Mouse (Mus musculus) left cerebral cortex, postnatal 14 days (tissue): ENCODE results near the gene Clec3b. TPM values are rescaled to one million over a fixed set of nuclear protein-coding genes. Genes with fewer than 3 reads are reported as not detected.

Experiments used
- DNase-seq, 2 experiments: peaks; one replicate each; pipeline ENCODE4 v3.0.0; 2021 to 2022; ENCODE audit warnings: low spot score in 2 of 2, mixed read lengths in 1 of 2
- intact Hi-C: fragments of 180-260 bp; cut with DNase I; formaldehyde crosslinking; loops from one replicate; pipeline ENCODE4 v1.15.1; 2025
- total RNA-seq, 2 experiments: library from RNA; stranded (reverse); gene quantifications; 2 replicates each; pipeline ENCODE4 v1.2.3; 2021

Clec3b gene
- total RNA-seq, 2 experiments from 2014 or later, result 5.2 to 5.4 TPM

GRCm38 (mm10) chr9:123188271-123188670, 37.5 kb downstream of the Clec3b start:
- intact Hi-C loops, result no loop called here
- no peak for DNase-seq

GRCm38 (mm10) chr9:123200116-123200515, 49.4 kb downstream of the Clec3b start:
- intact Hi-C loops, result no loop called here
- no peak for DNase-seq

GRCm38 (mm10) chr9:123206526-123206925, 55.8 kb downstream of the Clec3b start:
- intact Hi-C loops, result no loop called here
- no peak for DNase-seq

- DNase-seq, result no peak
- intact Hi-C loops, result no loop called here
Observed at GRCm38 (mm10) chr9:123206948-123207347, 56.2 kb downstream of the Clec3b start.

Other genes with a start within 250 kb of the Clec3b start
- gene Zfp105, start 227.9 kb upstream of the Clec3b start, total RNA-seq, result 1 to 10 TPM; 6.0 to 6.3 TPM
- gene 1110059G10Rik, start 199.9 kb upstream of the Clec3b start, total RNA-seq, result 10 to 100 TPM; 22.4 TPM
- 1 to 10 TPM; 2.4 to 2.6 TPM for gene Kif15, start 199.9 kb upstream of the Clec3b start, total RNA-seq
- gene Tmem42, start 129.6 kb upstream of the Clec3b start, total RNA-seq, result 10 to 100 TPM; 33.3 to 33.9 TPM
- 1 to 10 TPM; 1.2 to 1.7 TPM for gene Tgm4, start 116.2 kb upstream of the Clec3b start, total RNA-seq
- gene Zdhhc3, start 37.7 kb upstream of the Clec3b start, total RNA-seq, result 10 to 100 TPM; 70.4 to 73.6 TPM
- 10 to 100 TPM; 37.6 to 39.1 TPM for gene Exosc7, start 37.7 kb upstream of the Clec3b start, total RNA-seq
- gene Cdcp1, start 65.1 kb downstream of the Clec3b start, total RNA-seq, result under 1 TPM; 0.06 to 0.18 TPM
- gene Tmem158, start 109.8 kb downstream of the Clec3b start, total RNA-seq, result 10 to 100 TPM; 57.5 to 74.7 TPM
- 10 to 100 TPM; 29.7 to 35.2 TPM for gene Lars2, start 216.0 kb downstream of the Clec3b start, total RNA-seq